Mouse (Mus musculus): ENCODE measurements around the gene Afap1l2.

GRCm38 (mm10) chr19:57052016-57052415 is 44.0 kb upstream of the Afap1l2 start:
- TF ChIP-seq CTCF (IDR thresholded peaks at IDR 0.05; ENCODE audit: low read depth) (no peak), EP300 (IDR thresholded peaks at IDR 0.05; ENCODE audit: low read depth) (no peak)
